Mouse (Mus musculus) heart, embryonic 11.5 days (tissue): ENCODE data around the gene Cep97. TPM values are rescaled to one million over a fixed set of nuclear protein-coding genes. Genes with fewer than 3 reads are reported as not detected.
A peak's percentile ranks its signal among the peaks of the same experiment; 100 is the strongest.
"Not testable (repeated sequence)": the region's sequence is repeated elsewhere in the genome, so short reads cannot be mapped to it uniquely, and the experiment has no call there.

Experiments
- ATAC-seq: fragments of 200-750 bp; cut with Nextera tagmentation; replicated peaks from 2 replicates; pipeline ENCODE4 v1.8.0; 2017; ENCODE audit warnings: moderate library complexity; ENCODE audit not compliant: insufficient number of reproducible peaks, low FRiP score, low TSS enrichment
- H3K27ac ChIP-seq: fragments of 300-500 bp; sonication (generic); 2 replicates; pipeline ENCODE4 v1.5.1; 2014; ENCODE audit warnings: mild to moderate bottlenecking, low read depth, low read length
- H3K27me3 ChIP-seq: fragments of 300-500 bp; sonication (generic); 2 replicates; pipeline ENCODE4 v1.6.1; 2014; ENCODE audit warnings: mild to moderate bottlenecking, low read length, mixed read lengths; ENCODE audit not compliant: control insufficient read depth, insufficient read depth
- H3K36me3 ChIP-seq: fragments of 300-500 bp; sonication (generic); 2 replicates; pipeline ENCODE4 v1.6.1; 2014; ENCODE audit warnings: mild to moderate bottlenecking, low read length, moderate library complexity, mixed read lengths; ENCODE audit not compliant: control insufficient read depth, insufficient read depth
- H3K4me1 ChIP-seq: fragments of 300-500 bp; sonication (generic); 2 replicates; pipeline ENCODE4 v1.6.1; 2014; ENCODE audit warnings: low read length; ENCODE audit not compliant: control insufficient read depth, insufficient read depth
- H3K4me2 ChIP-seq: fragments of 300-500 bp; sonication (generic); 2 replicates; pipeline ENCODE4 v1.6.1; 2014; ENCODE audit warnings: mild to moderate bottlenecking, moderate library complexity
- H3K4me3 ChIP-seq: fragments of 300-500 bp; sonication (generic); 2 replicates; pipeline ENCODE4 v1.5.1; 2014; ENCODE audit warnings: low read depth, low read length
- H3K9ac ChIP-seq: fragments of 300-500 bp; sonication (generic); 2 replicates; pipeline ENCODE4 v1.6.1; 2014; ENCODE audit warnings: mild to moderate bottlenecking, low read depth, low read length, moderate library complexity
- H3K9me3 ChIP-seq: fragments of 300-500 bp; sonication (generic); replicated peaks from 2 replicates; pipeline ENCODE4 v1.6.1; 2016; ENCODE audit warnings: low read length; ENCODE audit not compliant: control insufficient read depth
- WGBS: fragments of 180-500 bp; shearing (Covaris S2); extraction: QIAGEN DNeasy Blood & Tissue Kit; methylation state at CpG from one replicate; pipeline ENCODE4 v1.1.7; 2014; ENCODE audit not compliant: insufficient replicate concordance; 5-methylcytosine and 5-hydroxymethylcytosine counted together
- polyA plus RNA-seq: library from polyadenylated mRNA; unstranded; fragments of >200 nt; fragmentation: Nextera tagmentation; extraction: Ambion mirVana; gene quantifications from 2 replicates; pipeline ENCODE4 v1.2.1, GENCODE M21; 2014

Gene Cep97
- polyA plus RNA-seq, 1 experiment from 2014 or later, result 11.9 TPM

DNA sequence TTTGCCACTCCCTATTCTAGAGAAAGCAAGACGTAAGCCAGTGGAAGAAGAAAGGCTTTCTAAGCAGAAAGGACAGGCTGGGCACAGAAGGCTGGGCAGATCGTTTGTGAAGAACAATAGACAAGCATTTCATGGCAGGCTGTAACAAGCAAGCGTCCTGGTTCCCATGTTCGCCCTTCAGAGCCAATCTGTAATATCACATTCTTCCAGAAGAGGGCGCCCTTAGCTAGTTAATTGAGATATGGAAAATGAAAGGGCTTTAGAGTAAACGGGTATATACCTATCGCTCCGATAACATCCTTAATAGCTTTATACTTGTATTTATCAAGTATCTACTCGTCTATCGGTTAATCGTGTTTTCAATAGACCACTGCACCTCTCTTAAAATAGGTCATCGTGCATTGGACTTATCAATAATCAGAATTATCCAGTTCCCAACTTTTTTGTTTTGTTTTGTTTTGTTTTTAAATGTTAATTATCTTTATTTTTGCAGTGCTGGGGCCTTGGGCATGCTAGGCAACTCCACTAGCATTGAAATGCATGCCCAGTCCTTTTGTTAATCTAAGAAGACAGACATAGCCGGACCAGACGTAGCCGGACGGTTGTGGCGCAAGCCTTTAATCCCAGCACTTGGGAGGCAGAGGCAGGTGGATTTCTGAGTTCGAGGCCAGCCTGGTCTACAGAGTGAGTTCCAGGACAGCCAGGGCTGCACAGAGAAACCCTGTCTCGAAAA, 16.5 kb upstream of the Cep97 start:
- Histone ChIP-seq H3K9me3 (no peaks in the 10 kb centered on the region), H3K4me3 (no peak overlapping the region), H3K4me2 (peak overlapping the region; percentile 38), H3K4me1 (no peaks in the 10 kb centered on the region), H3K36me3 (no peaks in the 10 kb centered on the region), H3K9ac (no peak overlapping the region), H3K27me3 (no peaks in the 10 kb centered on the region), H3K27ac (no peak overlapping the region)
- WGBS, result 42% methylated on average over 19 of the region's 19 CpGs
- ATAC-seq, result no peak

DNA sequence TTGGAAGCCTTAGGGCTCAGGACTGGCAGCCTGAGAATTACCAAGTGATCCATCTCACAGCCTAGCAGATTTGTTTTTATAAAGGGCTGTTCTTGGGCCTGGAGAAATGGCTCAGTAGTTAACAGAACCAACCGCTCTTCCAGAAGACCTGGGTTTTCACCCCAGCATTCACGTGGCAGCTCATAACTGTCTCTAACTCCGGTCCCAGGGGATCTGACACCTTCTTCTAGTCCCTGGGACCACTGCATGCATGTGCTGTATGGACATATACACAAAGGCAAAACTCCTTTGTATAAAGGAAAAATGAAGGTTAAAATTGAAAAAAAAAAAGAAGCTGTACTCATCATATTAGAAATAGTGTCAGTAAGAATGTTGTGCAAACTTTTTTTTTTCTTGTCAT, 15.8 kb upstream of the Cep97 start:
- H3K4me1 ChIP-seq, result no peaks in the 10 kb centered on the region
- H3K4me3 ChIP-seq, result no peak overlapping the region
- H3K36me3 ChIP-seq, result no peaks in the 10 kb centered on the region
- H3K9ac ChIP-seq, result no peak overlapping the region
- H3K9me3 ChIP-seq, result no peaks in the 10 kb centered on the region
- H3K4me2 ChIP-seq, result no peak overlapping the region
- no peak for ATAC-seq
- no peaks in the 10 kb centered on the region for H3K27me3 ChIP-seq
- no peak overlapping the region for H3K27ac ChIP-seq
- WGBS, result 66% methylated on average over 3 of the region's 3 CpGs

DNA sequence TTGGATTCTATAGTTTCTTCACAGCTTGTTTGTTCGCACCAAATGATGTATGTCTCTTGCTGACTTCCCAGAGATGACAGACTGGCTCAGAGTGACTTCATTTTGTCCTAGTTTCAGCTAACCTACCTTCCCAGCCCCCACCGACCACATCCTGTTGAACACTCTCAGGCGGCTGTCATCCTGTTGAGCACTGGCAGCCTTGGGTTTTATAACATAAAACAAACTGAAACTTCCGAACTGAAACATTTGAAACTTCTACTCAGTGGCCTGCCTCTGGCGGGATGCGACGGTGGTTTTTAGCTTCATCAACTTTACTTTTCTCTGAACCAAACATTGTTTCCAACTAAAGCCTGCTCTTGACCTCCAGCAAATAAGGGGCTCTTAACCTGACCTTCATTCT, 14.3 kb upstream of the Cep97 start:
- H3K4me2 ChIP-seq, result no peak overlapping the region
- H3K27ac ChIP-seq, result no peak overlapping the region
- WGBS, result 51% methylated on average over 7 of the region's 7 CpGs

DNA sequence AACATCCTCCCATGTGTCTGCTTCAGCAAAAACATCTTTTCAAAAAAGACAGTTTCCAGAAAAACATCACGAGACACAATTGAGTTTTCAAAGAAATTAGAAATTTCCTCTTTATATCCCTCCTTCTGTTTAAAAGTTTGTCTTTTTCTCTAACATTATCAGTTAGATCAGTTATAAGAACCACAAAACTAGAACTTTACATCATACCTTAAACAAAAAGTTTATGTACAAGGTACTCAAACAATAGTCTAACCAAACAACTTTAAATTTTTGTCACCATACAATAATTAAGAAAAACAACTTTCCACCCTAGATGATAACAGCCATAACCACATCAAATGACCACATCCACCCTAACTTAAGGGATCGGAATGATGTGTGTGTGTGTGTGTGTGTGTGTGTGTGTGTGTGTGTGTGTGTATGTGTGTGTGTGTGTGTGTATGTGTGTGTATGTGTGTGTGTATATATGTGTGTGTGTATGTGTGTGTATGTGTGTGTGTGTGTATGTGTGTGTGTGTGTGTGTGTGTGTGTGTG, 13.3 kb upstream of the Cep97 start:
- WGBS, result 84% methylated on average over 2 of the region's 2 CpGs
- not testable (repeated sequence) for H3K4me3 ChIP-seq

More for the DNA sequence above, 14.3 kb upstream of the Cep97 start:
- H3K27me3 ChIP-seq, result no peaks in the 10 kb centered on the region
- ATAC-seq, result no peak
- no peaks in the 10 kb centered on the region for H3K4me1 ChIP-seq
- H3K9ac ChIP-seq, result no peak overlapping the region
- H3K4me3 ChIP-seq, result no peak overlapping the region
- H3K36me3 ChIP-seq, result no peaks in the 10 kb centered on the region
- no peaks in the 10 kb centered on the region for H3K9me3 ChIP-seq

DNA sequence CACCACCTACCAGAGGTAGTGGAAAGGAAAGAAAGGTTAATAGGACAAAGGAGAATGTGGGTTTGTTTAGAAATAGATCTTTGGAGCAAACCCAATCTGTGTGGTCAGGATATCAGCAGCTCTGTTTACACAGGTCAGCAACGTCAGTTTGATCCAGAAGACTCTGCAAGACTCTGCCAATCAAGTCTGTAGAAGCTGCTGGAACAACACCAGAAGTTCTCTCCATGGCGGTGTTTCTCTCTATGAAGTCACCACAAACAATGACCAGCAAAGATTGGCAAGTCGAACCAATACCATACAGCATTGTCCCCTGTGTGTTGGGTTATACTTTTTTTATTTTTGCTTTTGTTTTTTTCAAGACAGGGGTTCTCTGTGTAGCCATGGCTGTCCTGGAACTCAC, 12.6 kb upstream of the Cep97 start:
- ATAC-seq, result no peak
- Histone ChIP-seq H3K9ac (no peak overlapping the region), H3K4me2 (no peak overlapping the region), H3K4me3 (no peak overlapping the region), H3K27ac (no peak overlapping the region), H3K4me1 (no peaks in the 10 kb centered on the region), H3K9me3 (no peaks in the 10 kb centered on the region), H3K27me3 (no peaks in the 10 kb centered on the region), H3K36me3 (no peaks in the 10 kb centered on the region)
- 61% methylated on average over 3 of the region's 3 CpGs for WGBS

More for the DNA sequence above, 13.3 kb upstream of the Cep97 start:
- H3K9ac ChIP-seq, H3K27ac ChIP-seq, H3K9me3 ChIP-seq, H3K27me3 ChIP-seq, H3K4me1 ChIP-seq, H3K4me2 ChIP-seq, H3K36me3 ChIP-seq, ATAC-seq: not testable (repeated sequence)

DNA sequence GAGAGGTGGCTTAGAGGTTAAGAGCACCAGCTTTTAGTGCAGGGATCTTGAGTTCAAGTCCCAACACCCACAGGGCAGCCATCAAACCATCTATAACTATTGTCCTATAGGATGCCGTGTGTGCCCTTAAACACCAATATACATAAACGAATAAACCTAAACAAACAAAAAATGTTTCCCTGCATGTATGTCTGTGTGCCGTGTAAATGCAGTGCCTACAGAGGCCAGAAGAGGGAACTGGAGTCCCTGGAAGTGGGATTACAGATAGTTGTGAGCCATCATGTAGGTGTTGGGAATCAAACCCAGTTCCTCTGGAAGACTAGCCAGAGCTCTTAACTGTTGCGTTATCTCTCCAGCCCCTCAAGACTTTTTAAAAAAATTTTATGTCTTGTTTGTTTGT, 6.1 kb upstream of the Cep97 start:
- no peaks in the 10 kb centered on the region for H3K36me3 ChIP-seq
- H3K27me3 ChIP-seq, result no peaks in the 10 kb centered on the region
- 85% methylated on average over 4 of the region's 4 CpGs for WGBS
- H3K4me2 ChIP-seq, result no peak overlapping the region
- no peak overlapping the region for H3K27ac ChIP-seq
- no peak overlapping the region for H3K9ac ChIP-seq
- no peaks in the 10 kb centered on the region for H3K9me3 ChIP-seq
- H3K4me3 ChIP-seq, result no peak overlapping the region
- ATAC-seq, result no peak
- no peaks in the 10 kb centered on the region for H3K4me1 ChIP-seq

DNA sequence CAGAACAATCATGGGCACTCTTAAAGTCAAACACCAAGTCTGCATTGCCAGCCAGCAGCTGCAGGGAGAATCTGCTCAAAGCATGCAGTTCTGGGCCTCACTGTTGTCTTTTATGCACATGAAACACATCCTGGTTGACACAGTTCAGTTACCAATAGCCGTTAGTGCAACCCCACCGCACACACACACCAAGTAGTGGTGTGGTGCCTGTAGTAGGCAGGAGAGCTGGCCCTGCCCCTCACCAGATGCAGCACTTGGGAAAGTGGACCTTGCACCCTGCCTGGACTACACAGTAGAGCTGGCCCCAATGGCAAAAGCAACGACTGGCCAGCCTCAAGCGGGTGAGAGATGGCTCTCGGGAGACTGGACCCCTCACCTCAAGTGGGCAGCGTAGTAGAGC, 5.0 kb upstream of the Cep97 start:
- ATAC-seq, result no peak
- Histone ChIP-seq H3K4me1 (no peaks in the 10 kb centered on the region), H3K9me3 (no peaks in the 10 kb centered on the region), H3K9ac (no peak overlapping the region), H3K36me3 (no peaks in the 10 kb centered on the region), H3K27ac (no peak overlapping the region), H3K27me3 (no peaks in the 10 kb centered on the region), H3K4me3 (no peak overlapping the region), H3K4me2 (no peak overlapping the region)
- WGBS, result 83% methylated on average over 6 of the region's 6 CpGs

DNA sequence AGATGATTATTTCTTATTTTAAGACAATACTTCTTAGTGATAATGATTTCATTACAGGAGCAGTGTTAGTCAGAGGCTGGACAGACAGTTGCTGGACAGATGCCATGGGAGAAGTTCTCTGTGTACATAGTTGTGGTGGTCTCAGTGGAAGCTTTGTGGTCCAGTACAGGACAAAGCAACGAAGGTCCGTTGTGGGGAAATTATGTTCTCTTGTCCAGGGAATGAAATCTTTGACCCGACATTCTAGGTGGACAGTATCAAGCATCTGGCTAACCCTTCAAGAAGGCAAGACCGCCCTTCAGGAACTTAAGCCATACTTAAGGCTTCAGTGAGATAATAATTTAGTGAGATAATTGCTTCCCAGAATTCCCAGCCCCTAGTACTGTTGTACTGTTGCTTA, 4.1 kb upstream of the Cep97 start:
- H3K27me3 ChIP-seq, result no peaks in the 10 kb centered on the region
- no peak overlapping the region for H3K9ac ChIP-seq
- no peak overlapping the region for H3K4me3 ChIP-seq
- WGBS, result 81% methylated on average over 4 of the region's 4 CpGs
- no peaks in the 10 kb centered on the region for H3K9me3 ChIP-seq
- ATAC-seq, result no peak
- no peak overlapping the region for H3K4me2 ChIP-seq
- no peaks in the 10 kb centered on the region for H3K36me3 ChIP-seq
- H3K27ac ChIP-seq, result no peak overlapping the region
- H3K4me1 ChIP-seq, result no peaks in the 10 kb centered on the region
